Mouse (Mus musculus): Measurements from ENCODE around the gene Bola1. TPM values are rescaled to one million over a fixed set of nuclear protein-coding genes. Genes with fewer than 3 reads are reported as not detected.
A peak's percentile ranks its signal among the peaks of the same experiment; 100 is the strongest.
"Not testable (repeated sequence)": the region's sequence is repeated elsewhere in the genome, so short reads cannot be mapped to it uniquely, and the experiment has no call there.

The Bola1 gene
- polyA plus RNA-seq, 1 experiment from 2014 or later: 54.8 TPM

- Histone ChIP-seq H3K4me1 (peaks cover 17% of the 10 kb centered on the region; the same call in 1 of the 2 replicates), H3K4me2 (peak within 1 kb of the TSS; percentile 57), H3K27ac (peak within 1 kb of the TSS; percentile 99), H3K4me3 (replicated peaks) (peak within 1 kb of the TSS; percentile 52)
- WGBS: 0% methylated on average over 35 of the region's 88 CpGs
- not testable (repeated sequence) for H3K36me3 ChIP-seq; H3K9ac ChIP-seq; H3K9me3 ChIP-seq; H3K27me3 ChIP-seq (replicated peaks)
- peak; percentile 87 for ATAC-seq (ENCODE audit: insufficient read depth, low FRiP score, low read depth)
Observed at GRCm38 (mm10) chr3:96245003-96245886, 25.7 kb upstream of the Bola1 start, which contains the start of gene Hist2h2aa1. Hist2h2aa1 (plus strand) TSS chr3:96245497.

- WGBS: 73% methylated on average over 7 of the region's 7 CpGs
- no peak for ATAC-seq (ENCODE audit: insufficient read depth, low FRiP score, low read depth)
- Histone ChIP-seq H3K4me1 (peaks cover 17% of the 10 kb centered on the region; the same call in 1 of the 2 replicates), H3K9me3 (no peaks in the 10 kb centered on the region), H3K4me3 (replicated peaks) (peak overlapping the region; percentile 52; the same call in 1 of the 2 replicates), H3K36me3 (no peaks in the 10 kb centered on the region), H3K4me2 (peak overlapping the region; percentile 57), H3K9ac (no peak overlapping the region; the same call in 1 of the 2 replicates), H3K27me3 (replicated peaks) (no peaks in the 10 kb centered on the region), H3K27ac (peak overlapping the region; percentile 99)
Observed at GRCm38 (mm10) chr3:96243921-96244572, 24.5 kb upstream of the Bola1 start.

GRCm38 (mm10) chr3:96240799-96241197 is 21.3 kb upstream of the Bola1 start:
- no peak for ATAC-seq (ENCODE audit: insufficient read depth, low FRiP score, low read depth)
- H3K27me3 ChIP-seq (replicated peaks): no peaks in the 10 kb centered on the region
- peak overlapping the region; percentile 90 for H3K27ac ChIP-seq
- WGBS: 75% methylated on average over 9 of the region's 9 CpGs
- no peaks in the 10 kb centered on the region for H3K36me3 ChIP-seq
- no peak overlapping the region for H3K4me3 ChIP-seq (replicated peaks)
- H3K9me3 ChIP-seq: no peaks in the 10 kb centered on the region
- peaks cover 21% of the 10 kb centered on the region for H3K4me1 ChIP-seq
- H3K9ac ChIP-seq: no peak overlapping the region
- H3K4me2 ChIP-seq: peak overlapping the region; percentile 45; the same call in 1 of the 2 replicates

DNA sequence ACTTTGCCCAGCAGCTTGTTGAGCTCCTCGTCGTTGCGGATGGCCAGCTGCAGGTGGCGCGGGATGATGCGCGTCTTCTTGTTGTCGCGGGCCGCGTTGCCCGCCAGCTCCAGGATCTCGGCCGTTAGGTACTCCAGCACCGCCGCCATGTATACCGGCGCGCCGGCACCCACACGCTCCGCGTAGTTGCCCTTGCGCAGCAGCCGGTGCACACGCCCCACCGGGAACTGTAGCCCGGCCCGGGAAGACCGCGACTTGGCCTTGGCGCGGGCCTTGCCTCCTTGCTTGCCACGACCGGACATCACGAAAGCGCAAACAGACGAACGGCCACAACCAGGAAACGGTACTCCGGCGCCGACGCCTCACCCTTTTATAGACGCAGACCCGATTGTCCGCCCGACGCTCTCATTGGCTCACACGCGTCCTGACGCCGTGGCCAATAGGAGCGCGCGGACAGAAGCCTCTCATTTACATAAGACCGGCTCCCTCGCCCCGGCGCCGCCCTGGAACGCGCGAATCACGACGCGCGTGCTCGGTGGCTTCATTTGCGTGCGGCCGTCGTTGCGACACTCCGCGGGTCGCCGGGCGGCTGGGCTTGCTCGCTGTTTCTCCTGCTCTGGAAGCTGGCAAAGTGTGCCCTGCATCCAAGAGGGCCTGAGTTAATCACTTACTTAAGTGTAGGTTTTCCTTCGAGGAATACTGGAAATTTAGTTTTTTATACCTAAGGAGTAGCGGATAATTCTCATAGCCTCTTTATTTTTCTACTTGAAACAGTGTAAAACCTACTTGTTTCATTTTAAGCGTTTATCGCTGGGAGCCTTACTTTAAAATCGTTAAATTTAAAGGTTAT is 20.7 kb upstream of the Bola1 start, which contains the start of gene Hist2h2aa2:
Hist2h2aa2 (minus strand) TSS at position 328 of the 850 bp plus-strand sequence.
- peaks cover 21% of the 10 kb centered on the region for H3K4me1 ChIP-seq
- H3K27ac ChIP-seq: peak within 1 kb of the TSS; percentile 90
- peak within 1 kb of the TSS; percentile 33 for H3K4me3 ChIP-seq (replicated peaks)
- not testable (repeated sequence) for H3K36me3 ChIP-seq; H3K9me3 ChIP-seq; H3K27me3 ChIP-seq (replicated peaks); H3K9ac ChIP-seq
- ATAC-seq (ENCODE audit: insufficient read depth, low FRiP score, low read depth): peak; percentile 82
- 2% methylated on average over 48 of the region's 85 CpGs for WGBS
- H3K4me2 ChIP-seq: peak within 1 kb of the TSS; percentile 45

DNA sequence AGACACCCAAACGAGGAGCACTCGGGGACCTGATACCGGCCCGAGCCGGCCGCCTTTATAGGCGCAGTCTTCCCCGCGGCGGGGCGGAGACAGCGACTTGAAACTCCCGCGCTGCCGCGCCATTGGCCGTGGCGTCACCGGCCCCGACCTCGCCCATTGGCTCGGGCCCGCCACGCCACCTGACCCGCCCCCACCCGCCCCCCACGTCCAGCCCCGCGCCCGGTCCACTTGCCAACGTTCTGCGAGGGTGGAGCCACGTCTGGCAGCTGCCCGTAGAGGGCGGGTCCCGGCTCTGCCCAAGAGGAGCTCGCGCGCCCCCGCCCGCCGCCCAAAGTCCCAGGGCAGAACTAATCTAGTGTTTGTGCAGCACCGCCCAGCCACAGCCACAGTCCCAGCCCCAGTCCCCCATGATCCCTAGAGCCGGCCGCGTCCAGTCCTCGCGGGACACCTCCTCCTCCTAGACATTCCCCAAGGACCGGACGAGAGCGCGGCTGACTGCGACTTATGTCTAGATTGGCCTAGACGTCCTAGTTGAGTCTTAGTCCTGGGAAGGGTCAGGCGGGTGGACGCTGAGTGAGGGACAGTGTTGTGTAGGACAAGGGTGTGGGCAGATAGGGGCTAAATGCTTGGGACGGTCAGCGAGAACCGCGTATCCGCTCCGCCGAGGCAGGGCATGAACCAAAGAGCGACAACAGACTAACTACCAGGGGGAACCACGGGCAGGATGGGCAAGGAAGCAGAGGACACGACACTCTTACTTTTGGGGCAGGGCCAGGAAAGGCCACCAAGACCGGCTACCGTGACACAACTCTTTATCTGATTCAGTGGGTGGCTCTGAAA is 19.7 kb upstream of the Bola1 start, which contains the start of gene Hist2h3c2:
Hist2h3c2 (minus strand) TSS at position 174 of the 840 bp plus-strand sequence.
- peak; percentile 91 for ATAC-seq (ENCODE audit: insufficient read depth, low FRiP score, low read depth)
- 0% methylated on average over 28 of the region's 68 CpGs for WGBS
- H3K9ac ChIP-seq: peak within 1 kb of the TSS; percentile 52
- H3K4me3 ChIP-seq (replicated peaks): peak within 1 kb of the TSS; percentile 44
- not testable (repeated sequence) for H3K27me3 ChIP-seq (replicated peaks); H3K9me3 ChIP-seq; H3K36me3 ChIP-seq
- H3K4me1 ChIP-seq: peaks cover 18% of the 10 kb centered on the region
- H3K4me2 ChIP-seq: peak within 1 kb of the TSS; percentile 54
- H3K27ac ChIP-seq: peak within 1 kb of the TSS; percentile 76

DNA sequence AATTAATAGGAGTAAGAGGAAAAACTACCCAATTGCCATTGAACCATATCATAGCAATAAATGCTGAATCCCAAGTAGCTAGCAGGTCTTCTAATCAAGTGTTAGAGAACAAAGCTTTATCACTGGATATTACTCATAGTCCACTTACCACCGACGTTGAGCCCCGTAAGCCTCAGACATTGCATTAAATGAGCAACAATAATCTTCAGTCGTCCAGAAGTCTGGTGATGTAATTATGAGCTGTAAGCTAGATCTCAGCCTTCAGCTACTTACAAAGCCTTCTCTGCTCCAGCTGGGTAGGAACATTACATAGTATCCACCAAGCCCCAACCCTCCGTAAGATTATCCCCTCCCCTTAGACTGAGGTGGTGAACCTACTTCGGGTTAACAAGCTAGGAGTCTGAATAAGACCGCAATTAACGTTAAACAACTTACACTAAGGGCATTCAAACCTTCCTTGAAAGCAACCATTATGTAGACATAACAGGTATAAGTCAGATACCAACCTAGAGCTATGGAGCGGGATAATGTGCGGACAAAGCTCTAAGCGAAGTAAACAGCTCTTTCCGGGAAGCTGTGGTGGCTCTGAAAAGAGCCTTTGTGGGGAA is 18.5 kb upstream of the Bola1 start:
- Histone ChIP-seq H3K36me3 (no peaks in the 10 kb centered on the region), H3K9ac (peak overlapping the region; percentile 52), H3K4me3 (replicated peaks) (peak overlapping the region; percentile 44), H3K9me3 (no peaks in the 10 kb centered on the region), H3K27ac (peak overlapping the region; percentile 76), H3K4me2 (peak overlapping the region; percentile 54), H3K4me1 (peaks cover 8% of the 10 kb centered on the region), H3K27me3 (replicated peaks) (no peaks in the 10 kb centered on the region)
- WGBS: under 1% methylated on average over 12 of the region's 12 CpGs
- ATAC-seq (ENCODE audit: insufficient read depth, low FRiP score, low read depth): no peak

DNA sequence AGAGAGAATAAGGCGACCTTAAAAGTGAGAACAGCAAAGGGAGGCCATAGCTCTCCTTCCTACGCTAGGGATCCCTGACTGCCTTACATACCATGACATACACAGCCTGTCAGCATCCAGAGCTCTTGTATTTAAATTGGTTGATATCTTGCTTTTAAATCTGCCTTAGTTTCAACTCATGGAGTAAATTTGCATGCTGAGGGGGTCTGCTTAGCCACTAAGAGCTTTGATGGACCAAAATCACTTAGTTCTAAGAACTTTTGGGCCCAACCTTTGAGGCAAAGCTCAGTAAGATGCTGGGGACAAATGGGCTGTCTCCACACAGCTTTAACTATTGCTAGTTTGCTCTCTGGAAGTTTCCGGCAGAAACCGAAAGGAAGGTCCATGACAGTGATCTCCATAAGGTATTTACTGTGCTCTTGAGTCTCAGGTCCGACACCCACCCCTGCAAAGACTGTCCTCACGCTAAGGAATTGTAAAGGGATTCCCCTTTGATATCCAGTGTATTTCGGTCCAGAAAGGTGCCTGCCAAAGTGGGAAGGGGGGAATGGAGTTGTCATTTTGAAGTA is 17.9 kb upstream of the Bola1 start:
- Histone ChIP-seq H3K27me3 (replicated peaks) (no peaks in the 10 kb centered on the region), H3K9ac (peak overlapping the region; percentile 52), H3K4me3 (replicated peaks) (peak overlapping the region; percentile 44), H3K4me1 (peaks cover 8% of the 10 kb centered on the region), H3K9me3 (no peaks in the 10 kb centered on the region), H3K27ac (peak overlapping the region; percentile 76), H3K4me2 (peak overlapping the region; percentile 54), H3K36me3 (no peaks in the 10 kb centered on the region)
- ATAC-seq (ENCODE audit: insufficient read depth, low FRiP score, low read depth): no peak
- 16% methylated on average over 7 of the region's 7 CpGs for WGBS

GRCm38 (mm10) chr3:96236834-96237334 is 17.4 kb upstream of the Bola1 start:
- no peak for ATAC-seq (ENCODE audit: insufficient read depth, low FRiP score, low read depth)
- peaks cover 8% of the 10 kb centered on the region for H3K4me1 ChIP-seq
- H3K36me3 ChIP-seq: no peaks in the 10 kb centered on the region
- H3K27ac ChIP-seq: peak overlapping the region; percentile 76
- H3K9ac ChIP-seq: peak overlapping the region; percentile 52; the same call in 1 of the 2 replicates
- peak overlapping the region; percentile 44 for H3K4me3 ChIP-seq (replicated peaks)
- no peaks in the 10 kb centered on the region for H3K27me3 ChIP-seq (replicated peaks)
- peak overlapping the region; percentile 54 for H3K4me2 ChIP-seq
- WGBS: 69% methylated on average over 4 of the region's 4 CpGs
- H3K9me3 ChIP-seq: no peaks in the 10 kb centered on the region

DNA sequence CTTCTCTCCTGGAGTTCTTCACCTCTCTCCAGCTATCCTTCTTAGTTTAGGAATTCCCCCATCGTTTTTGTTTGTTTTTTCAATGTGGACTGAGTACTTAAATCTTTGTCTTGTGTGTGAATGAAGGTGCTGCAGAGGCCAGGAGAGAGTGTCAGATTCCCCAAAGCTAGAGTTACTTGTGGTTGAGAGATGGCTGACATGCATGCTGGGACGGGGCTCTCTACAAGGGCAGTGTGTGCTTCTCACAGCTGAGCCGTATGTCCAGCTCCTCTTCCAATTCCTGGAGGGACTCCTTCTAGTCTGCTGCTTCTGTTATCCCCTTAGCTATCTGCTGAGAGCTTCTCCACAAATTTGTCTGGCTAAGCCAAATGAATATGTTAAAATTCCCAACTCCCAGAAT is 16.3 kb upstream of the Bola1 start:
- no peaks in the 10 kb centered on the region for H3K9me3 ChIP-seq
- no peak overlapping the region for H3K27ac ChIP-seq
- no peaks in the 10 kb centered on the region for H3K36me3 ChIP-seq
- peaks cover 8% of the 10 kb centered on the region for H3K4me1 ChIP-seq
- H3K4me2 ChIP-seq: no peak overlapping the region
- H3K27me3 ChIP-seq (replicated peaks): no peaks in the 10 kb centered on the region
- WGBS: 58% methylated on average over 3 of the region's 3 CpGs
- H3K4me3 ChIP-seq (replicated peaks): no peak overlapping the region
- no peak for ATAC-seq (ENCODE audit: insufficient read depth, low FRiP score, low read depth)
- no peak overlapping the region for H3K9ac ChIP-seq

GRCm38 (mm10) chr3:96234914-96235313 is 15.4 kb upstream of the Bola1 start:
- Histone ChIP-seq H3K27ac (no peak overlapping the region), H3K4me1 (peaks cover 8% of the 10 kb centered on the region), H3K36me3 (no peaks in the 10 kb centered on the region), H3K4me2 (no peak overlapping the region), H3K27me3 (replicated peaks) (no peaks in the 10 kb centered on the region), H3K9ac (no peak overlapping the region), H3K9me3 (no peaks in the 10 kb centered on the region), H3K4me3 (replicated peaks) (no peak overlapping the region)
- ATAC-seq (ENCODE audit: insufficient read depth, low FRiP score, low read depth): no peak
- whole genome bisulfite sequencing: 87% methylated on average over 2 of the region's 2 CpGs

Data from stomach, embryonic 15.5 days (tissue).